Mouse (Mus musculus) lung, adult 2 months (tissue): ENCODE results near the gene Olfr354. TPM values are rescaled to one million over a fixed set of nuclear protein-coding genes. Genes with fewer than 3 reads are reported as not detected.

Source experiments
- DNase-seq: peaks from one replicate; pipeline ENCODE4 v3.0.0; 2022
- H3K4me1 ChIP-seq: fragments of 200-500 bp; 2 replicates; pipeline ENCODE4 v1.6.1; 2011; ENCODE audit warnings: low read length; ENCODE audit not compliant: control insufficient read depth, insufficient read depth
- H3K4me3 ChIP-seq: fragments of 200-500 bp; replicated peaks from 2 replicates; pipeline ENCODE3; 2011; ENCODE audit warnings: low read depth, mild to moderate bottlenecking, control low read depth, low read length; ENCODE audit errors: extremely low read depth
- CTCF ChIP-seq: fragments of 200-500 bp; IDR thresholded peaks from 2 replicates; pipeline ENCODE4 v1.5.1; 2011; ENCODE audit warnings: mild to moderate bottlenecking, low read length, control low read depth; ENCODE audit not compliant: insufficient read depth
- POLR2A ChIP-seq: fragments of 200-500 bp; IDR thresholded peaks from 2 replicates; pipeline ENCODE4 v1.6.1; 2011; ENCODE audit warnings: low read depth, mild to moderate bottlenecking, control low read depth, low read length, borderline replicate concordance; ENCODE audit errors: extremely low read depth
- WGBS: fragments of 180-500 bp; shearing (Covaris S2); methylation state at CpG from one replicate; pipeline ENCODE4 v1.1.7; 2018; 5-methylcytosine and 5-hydroxymethylcytosine counted together
- polyA plus RNA-seq: library from polyadenylated mRNA; depleted of rRNA; stranded (reverse); fragments of >200 nt; gene quantifications from 2 replicates; pipeline ENCODE4 v1.2.3, GENCODE M21; 2012; rRNA removed

The Olfr354 gene
- not detected in 2 replicates for polyA plus RNA-seq

- Histone ChIP-seq H3K4me1 (no peaks in the 10 kb centered on the region), H3K4me3 (no peak within 1 kb of the TSS)
- DNase-seq = no peak
- no peak for TF ChIP-seq CTCF
- no peak for TF ChIP-seq POLR2A
Measured at GRCm38 (mm10) chr2:36905380-36905779, at the start of gene Olfr354. Gene Olfr354, plus strand, starts transcription at chr2:36905680.

- no peak within 1 kb of the TSS for H3K4me3 ChIP-seq
- H3K4me1 ChIP-seq = no peaks in the 10 kb centered on the region
- WGBS = 78% methylated on average over 1 of the region's 1 CpGs
- TF ChIP-seq CTCF = no peak
- no peak for TF ChIP-seq POLR2A
- no peak for DNase-seq
Measured at GRCm38 (mm10) chr2:36862560-36862959, 42.9 kb upstream of the Olfr354 start, which contains the start of gene Olfr351. Gene Olfr351, minus strand, starts transcription at chr2:36862660.

DNA sequence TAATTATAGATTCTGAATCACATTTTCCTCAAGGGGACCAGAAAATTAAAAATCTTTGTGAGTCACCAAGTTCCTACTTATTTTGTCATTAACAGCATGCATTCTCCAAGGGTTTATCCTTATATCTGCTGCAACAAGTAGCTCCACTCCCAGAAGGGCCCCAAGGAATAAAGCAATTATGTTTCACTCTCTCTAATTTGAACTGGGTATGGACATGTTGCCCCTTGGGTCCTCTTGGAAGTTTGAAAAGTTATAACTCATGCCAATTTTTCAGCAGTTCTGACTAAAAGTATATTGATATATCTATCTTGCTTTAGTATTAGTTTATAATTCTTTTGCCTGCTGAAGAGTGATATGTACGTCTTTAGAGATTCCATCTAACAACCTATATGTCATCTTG is 37.3 kb upstream of the Olfr354 start, which contains the start of gene Olfr352:
Olfr352 (plus strand) TSS at position 301 of the 400 bp plus-strand sequence.
- 71% methylated on average over 1 of the region's 1 CpGs for whole genome bisulfite sequencing
- TF ChIP-seq POLR2A = no peak
- no peak for TF ChIP-seq CTCF
- Histone ChIP-seq H3K4me3 (no peak within 1 kb of the TSS), H3K4me1 (no peaks in the 10 kb centered on the region)
- no peak for DNase-seq

- Histone ChIP-seq H3K4me1 (no peaks in the 10 kb centered on the region), H3K4me3 (no peak within 1 kb of the TSS)
- no peak for DNase-seq
- TF ChIP-seq CTCF = no peak
- TF ChIP-seq POLR2A = no peak
Measured at GRCm38 (mm10) chr2:36892836-36893235, 12.6 kb upstream of the Olfr354 start, which contains the start of gene Olfr353. Gene Olfr353, minus strand, starts transcription at chr2:36892936.

DNA sequence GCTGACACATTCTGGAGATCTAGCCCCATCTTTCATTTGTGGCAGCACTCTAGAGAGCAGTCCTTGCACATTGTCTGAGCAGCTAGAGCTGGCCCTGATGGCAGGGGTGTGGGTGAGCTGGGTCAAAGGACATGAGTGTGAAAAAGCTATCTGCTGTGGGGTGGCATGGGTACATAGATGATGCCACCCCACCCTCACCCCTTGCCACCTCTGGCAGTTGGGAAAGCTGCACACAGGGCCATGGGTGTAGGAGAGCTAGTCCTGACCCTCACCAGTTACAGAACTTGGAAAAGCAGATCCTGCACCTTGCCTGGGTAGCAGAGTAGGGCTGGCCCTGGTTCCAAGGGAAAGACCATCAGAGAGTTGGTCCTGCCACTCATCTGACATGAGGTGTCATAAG is 8.4 kb upstream of the Olfr354 start:
- Histone ChIP-seq H3K4me1 (no peaks in the 10 kb centered on the region), H3K4me3 (no peak overlapping the region)
- TF ChIP-seq CTCF (no peak), POLR2A (no peak)
- DNase-seq = no peak

DNA sequence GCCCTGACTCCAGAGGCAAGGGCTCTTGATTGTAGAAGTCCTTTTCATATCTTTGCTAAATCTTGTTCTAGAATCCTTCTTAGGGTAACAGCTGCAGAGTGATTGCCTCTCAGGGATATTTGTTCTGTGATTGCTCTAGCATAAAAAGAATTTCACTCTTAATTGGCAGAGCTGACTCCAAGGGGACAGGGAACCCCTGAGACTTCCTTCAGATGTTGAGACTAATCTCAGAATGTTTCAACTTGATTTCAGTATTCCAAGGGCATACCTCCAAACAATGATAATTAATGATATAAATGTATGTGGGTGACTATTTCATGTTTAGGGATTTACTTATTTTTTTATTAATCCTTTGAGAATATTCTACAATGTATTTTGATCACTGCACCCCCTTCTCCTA is 23.3 kb downstream of the Olfr354 start, which contains the start of gene Olfr355:
Olfr355 (minus strand) TSS at position 101 of the 400 bp plus-strand sequence.
- DNase-seq = no peak
- no peak within 1 kb of the TSS for H3K4me3 ChIP-seq
- no peak for TF ChIP-seq POLR2A
- no peak for TF ChIP-seq CTCF
- H3K4me1 ChIP-seq = no peaks in the 10 kb centered on the region

DNA sequence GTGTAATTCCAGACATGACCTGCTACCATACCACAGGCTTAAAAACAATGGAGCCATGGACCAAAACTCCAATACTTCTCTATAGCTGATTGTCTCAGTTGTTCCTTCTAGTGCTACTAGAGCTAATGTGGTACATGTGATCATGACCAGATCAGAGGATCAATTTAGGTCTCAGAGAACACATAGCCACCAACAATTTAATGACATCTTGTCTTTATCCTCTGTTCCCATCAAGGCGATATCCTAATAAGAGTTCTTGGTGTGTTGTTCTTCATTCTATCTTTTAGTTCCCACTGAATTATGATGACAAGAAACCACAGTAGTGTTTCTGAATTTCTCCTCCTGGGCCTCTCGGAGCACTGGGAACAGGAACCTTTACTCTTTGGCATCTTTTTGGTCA is 31.3 kb downstream of the Olfr354 start, which contains the start of gene Olfr356:
Olfr356 (plus strand) TSS at position 301 of the 400 bp plus-strand sequence.
- H3K4me3 ChIP-seq = no peak within 1 kb of the TSS
- TF ChIP-seq CTCF (no peak), POLR2A (no peak)
- 85% methylated on average over 2 of the region's 2 CpGs for WGBS
- DNase-seq = no peak
- H3K4me1 ChIP-seq = no peaks in the 10 kb centered on the region

Other genes starting within 250 kb of the Olfr354 start
- gene Olfr346, start 219.9 kb upstream of the Olfr354 start, polyA plus RNA-seq = not detected in 2 replicates
- not detected in 2 replicates for gene Olfr347, start 173.8 kb upstream of the Olfr354 start, polyA plus RNA-seq
- gene Olfr348, start 121.4 kb upstream of the Olfr354 start, polyA plus RNA-seq = not detected in 2 replicates
- gene Olfr50, start 115.1 kb upstream of the Olfr354 start, polyA plus RNA-seq = not detected in 2 replicates
- gene Olfr3, start 88.6 kb upstream of the Olfr354 start, polyA plus RNA-seq = not detected in 2 replicates
- gene Olfr350, start 59.4 kb upstream of the Olfr354 start, polyA plus RNA-seq = not detected in 2 replicates
- not detected in 2 replicates for gene Olfr351, start 43.0 kb upstream of the Olfr354 start, polyA plus RNA-seq
- gene Olfr352, start 37.2 kb upstream of the Olfr354 start, polyA plus RNA-seq = not detected in 2 replicates
- not detected in 2 replicates for gene Olfr353, start 12.7 kb upstream of the Olfr354 start, polyA plus RNA-seq
- gene Olfr355, start 23.2 kb downstream of the Olfr354 start, polyA plus RNA-seq = not detected in 2 replicates
- not detected in 2 replicates for gene Olfr356, start 31.4 kb downstream of the Olfr354 start, polyA plus RNA-seq
- gene Olfr357, start 88.1 kb downstream of the Olfr354 start, polyA plus RNA-seq = not detected in 2 replicates
- gene Olfr358, start 103.7 kb downstream of the Olfr354 start, polyA plus RNA-seq = not detected in 2 replicates
- gene Olfr360, start 160.1 kb downstream of the Olfr354 start, polyA plus RNA-seq = not detected in 2 replicates
- gene Olfr361, start 183.6 kb downstream of the Olfr354 start, polyA plus RNA-seq = not detected in 2 replicates
- not detected in 2 replicates for gene Olfr362, start 212.2 kb downstream of the Olfr354 start, polyA plus RNA-seq
- not detected in 2 replicates for gene Olfr364-ps1, start 233.6 kb downstream of the Olfr354 start, polyA plus RNA-seq